Mouse (Mus musculus): ENCODE data around the gene Senp1.

DNA sequence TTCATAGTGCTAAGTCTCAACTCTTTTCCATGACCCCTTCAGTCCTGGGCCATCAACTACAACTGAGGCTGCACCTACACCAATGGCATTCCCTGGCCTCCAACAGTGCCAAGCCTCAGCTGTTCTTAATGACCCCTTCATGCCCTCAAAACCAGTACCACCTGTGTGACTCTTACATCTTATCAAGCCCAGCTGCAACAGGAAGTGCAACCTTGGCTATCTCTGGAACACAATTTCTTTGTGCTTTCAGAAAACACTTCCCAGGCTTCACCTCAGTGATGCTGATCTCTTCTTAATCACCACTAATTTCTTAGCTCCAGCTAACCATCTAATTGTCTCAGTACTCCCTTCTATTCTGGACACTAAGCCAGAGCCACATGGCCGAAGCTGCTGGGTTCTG lies 4.7 kb downstream of the Senp1 start:
- TF ChIP-seq CTCF (IDR thresholded peaks at IDR 0.05; ENCODE audit: extremely low read depth, insufficient read depth, low read length) (no peak), POLR2A (IDR thresholded peaks at IDR 0.05; ENCODE audit: extremely low read depth, insufficient read depth, low read length) (no peak)

Measured in cortical plate, adult 2 months (tissue).